Mouse (Mus musculus): ENCODE data around the gene Galnt16. TPM values are rescaled to one million over a fixed set of nuclear protein-coding genes. Genes with fewer than 3 reads are reported as not detected.
A peak's percentile ranks its signal among the peaks of the same experiment; 100 is the strongest.

Gene Galnt16
- total and polyA plus RNA-seq, 2 experiments from 2014 or later, result 3.5 to 12.1 TPM

- no peak overlapping the region for H3K27ac ChIP-seq (ENCODE audit: low read depth)
- H3K4me2 ChIP-seq (ENCODE audit: low read depth, low read length), result no peak overlapping the region
- H3K9ac ChIP-seq (replicated peaks; ENCODE audit: low read depth, low read length), result no peak overlapping the region
- H3K9me3 ChIP-seq (replicated peaks; ENCODE audit: control insufficient read depth, low read length), result no peaks in the 10 kb centered on the region
- no peak for DNase-seq (ENCODE audit: low spot score)
- no peaks in the 10 kb centered on the region for H3K4me1 ChIP-seq (ENCODE audit: control insufficient read depth, insufficient read depth)
- H3K36me3 ChIP-seq (replicated peaks; ENCODE audit: control insufficient read depth, insufficient read depth, low read length), result peaks cover 36% of the 10 kb centered on the region
- no peak for ATAC-seq (ENCODE audit: insufficient read depth, low read depth)
- no peak overlapping the region for H3K4me3 ChIP-seq (ENCODE audit: low read depth, low read length)
- no peaks in the 10 kb centered on the region for H3K27me3 ChIP-seq (ENCODE audit: control insufficient read depth, insufficient read depth, low read length)
- WGBS, result 75% methylated on average over 2 of the region's 2 CpGs
- no peak for TF ChIP-seq CTCF (IDR thresholded peaks at IDR 0.05; ENCODE audit: low read depth)
- no peak for TF ChIP-seq EP300 (IDR thresholded peaks at IDR 0.05; ENCODE audit: low read depth)
Measured at GRCm38 (mm10) chr12:80663935-80664334, 145.9 kb downstream of the Galnt16 start.

- Histone ChIP-seq H3K27me3 (ENCODE audit: control insufficient read depth, insufficient read depth, low read length) (no peaks in the 10 kb centered on the region), H3K9ac (replicated peaks; ENCODE audit: low read depth, low read length) (no peak overlapping the region), H3K36me3 (replicated peaks; ENCODE audit: control insufficient read depth, insufficient read depth, low read length) (peaks cover 35% of the 10 kb centered on the region), H3K4me2 (ENCODE audit: low read depth, low read length) (no peak overlapping the region), H3K9me3 (replicated peaks; ENCODE audit: control insufficient read depth, low read length) (no peaks in the 10 kb centered on the region), H3K27ac (ENCODE audit: low read depth) (no peak overlapping the region), H3K4me1 (ENCODE audit: control insufficient read depth, insufficient read depth) (no peaks in the 10 kb centered on the region), H3K4me3 (ENCODE audit: low read depth, low read length) (no peak overlapping the region)
- DNase-seq (ENCODE audit: low spot score) (no peak), ATAC-seq (ENCODE audit: insufficient read depth, low read depth) (no peak)
- TF ChIP-seq CTCF (IDR thresholded peaks at IDR 0.05; ENCODE audit: low read depth) (no peak), EP300 (IDR thresholded peaks at IDR 0.05; ENCODE audit: low read depth) (no peak)
- WGBS, result 69% methylated on average over 2 of the region's 2 CpGs
Measured at GRCm38 (mm10) chr12:80668391-80668790, 150.3 kb downstream of the Galnt16 start.

- Histone ChIP-seq H3K36me3 (replicated peaks; ENCODE audit: control insufficient read depth, insufficient read depth, low read length) (peaks cover 51% of the 10 kb centered on the region), H3K4me2 (ENCODE audit: low read depth, low read length) (no peak overlapping the region), H3K4me1 (ENCODE audit: control insufficient read depth, insufficient read depth) (no peaks in the 10 kb centered on the region), H3K4me3 (ENCODE audit: low read depth, low read length) (no peak overlapping the region), H3K9me3 (replicated peaks; ENCODE audit: control insufficient read depth, low read length) (no peaks in the 10 kb centered on the region), H3K9ac (replicated peaks; ENCODE audit: low read depth, low read length) (no peak overlapping the region), H3K27ac (ENCODE audit: low read depth) (no peak overlapping the region), H3K27me3 (ENCODE audit: control insufficient read depth, insufficient read depth, low read length) (no peaks in the 10 kb centered on the region)
- DNase-seq (ENCODE audit: low spot score), result peak; percentile 43
- WGBS, result 17% methylated on average over 3 of the region's 3 CpGs
- ATAC-seq (ENCODE audit: insufficient read depth, low read depth), result no peak; the same call in 1 of the 2 replicates
- TF ChIP-seq EP300 (IDR thresholded peaks at IDR 0.05; ENCODE audit: low read depth) (no peak), CTCF (IDR thresholded peaks at IDR 0.05; ENCODE audit: low read depth) (peak; percentile 82)
Measured at GRCm38 (mm10) chr12:80673170-80673569, 155.1 kb downstream of the Galnt16 start.

Other genes with a start within 250 kb of the Galnt16 start
- gene Dcaf5, start 81.7 kb upstream of the Galnt16 start, total RNA-seq (2014; rRNA removed; ENCODE audit: low replicate concordance), result 22.0 and 25.0 TPM in 2 replicates
- 7.1 and 7.9 TPM in 2 replicates for gene Dcaf5, start 81.7 kb upstream of the Galnt16 start, polyA plus RNA-seq (2015; fragmentation: Nextera tagmentation; extraction: Ambion mirVana)
- gene Exd2, start 55.2 kb upstream of the Galnt16 start, total RNA-seq (2014; rRNA removed; ENCODE audit: low replicate concordance), result 11.2 and 32.5 TPM in 2 replicates
- 6.8 and 7.7 TPM in 2 replicates for gene Exd2, start 55.2 kb upstream of the Galnt16 start, polyA plus RNA-seq (2015; fragmentation: Nextera tagmentation; extraction: Ambion mirVana)
- 15.6 and 24.8 TPM in 2 replicates for gene Slc39a9, start 125.6 kb downstream of the Galnt16 start, total RNA-seq (2014; rRNA removed; ENCODE audit: low replicate concordance)
- 10.3 and 11.4 TPM in 2 replicates for gene Slc39a9, start 125.6 kb downstream of the Galnt16 start, polyA plus RNA-seq (2015; fragmentation: Nextera tagmentation; extraction: Ambion mirVana)
- gene Erh, start 126.1 kb downstream of the Galnt16 start, total RNA-seq (2014; rRNA removed; ENCODE audit: low replicate concordance), result 46.4 and 54.3 TPM in 2 replicates
- gene Erh, start 126.1 kb downstream of the Galnt16 start, polyA plus RNA-seq (2015; fragmentation: Nextera tagmentation; extraction: Ambion mirVana), result 107 and 128 TPM in 2 replicates
- gene Plekhd1, start 174.3 kb downstream of the Galnt16 start, total RNA-seq (2014; rRNA removed; ENCODE audit: low replicate concordance), result 2.3 TPM in 1 of 2 replicates, not detected in the other
- 0.18 and 0.19 TPM in 2 replicates for gene Plekhd1, start 174.3 kb downstream of the Galnt16 start, polyA plus RNA-seq (2015; fragmentation: Nextera tagmentation; extraction: Ambion mirVana)
- 0.31 TPM in 1 of 2 replicates, not detected in the other for gene Ccdc177, start 242.4 kb downstream of the Galnt16 start, total RNA-seq (2014; rRNA removed; ENCODE audit: low replicate concordance)
- not detected in 2 replicates for gene Ccdc177, start 242.4 kb downstream of the Galnt16 start, polyA plus RNA-seq (2015; fragmentation: Nextera tagmentation; extraction: Ambion mirVana)

All from heart, postnatal 0 days (tissue).